Mouse (Mus musculus) cerebellum, adult 2 months (tissue): Measurements from ENCODE around the gene Tmc3.

Experiments used
- CTCF ChIP-seq: fragments of 200-500 bp; IDR thresholded peaks from 2 replicates; pipeline ENCODE4 v1.5.1; 2011; ENCODE audit warnings: low read depth, mild to moderate bottlenecking, control low read depth, low read length, moderate library complexity, borderline replicate concordance; ENCODE audit not compliant: insufficient read depth
- POLR2A ChIP-seq: fragments of 200-500 bp; IDR thresholded peaks from 2 replicates; pipeline ENCODE4 v1.6.1; 2011; ENCODE audit warnings: low read length, control low read depth, borderline replicate concordance; ENCODE audit not compliant: insufficient read depth

- no peak for TF ChIP-seq CTCF
- TF ChIP-seq POLR2A: no peak
These were observed 75.6 kb downstream of the Tmc3 start for GRCm38 (mm10) chr7:83660273-83660691.
